Mouse (Mus musculus): ENCODE results near the gene Fxyd6. TPM values are rescaled to one million over a fixed set of nuclear protein-coding genes. Genes with fewer than 3 reads are reported as not detected.

The Fxyd6 gene
- polyA plus RNA-seq, 1 experiment: 36.8 TPM

DNA sequence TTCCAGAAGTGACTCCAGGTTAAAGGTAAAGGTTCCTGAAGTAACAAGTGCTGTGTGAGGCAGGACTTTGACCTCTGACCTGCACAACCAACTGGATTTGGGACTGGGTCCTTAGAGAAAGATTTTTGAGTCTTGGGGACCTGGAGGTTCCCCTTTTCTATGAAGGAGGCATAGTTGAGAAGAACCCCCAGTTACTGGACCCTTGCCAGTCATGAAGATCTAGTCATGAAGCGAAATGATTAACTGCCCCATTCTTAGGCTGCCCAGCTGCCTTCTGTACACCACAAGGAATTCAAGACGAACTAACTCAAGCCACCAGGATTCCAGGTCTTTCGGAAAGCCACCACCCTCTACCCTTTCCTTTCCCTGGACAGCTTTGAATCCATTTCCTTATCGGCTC, 6.4 kb downstream of the Fxyd6 start:
- no peak for DNase-seq (ENCODE audit: low spot score)

DNA sequence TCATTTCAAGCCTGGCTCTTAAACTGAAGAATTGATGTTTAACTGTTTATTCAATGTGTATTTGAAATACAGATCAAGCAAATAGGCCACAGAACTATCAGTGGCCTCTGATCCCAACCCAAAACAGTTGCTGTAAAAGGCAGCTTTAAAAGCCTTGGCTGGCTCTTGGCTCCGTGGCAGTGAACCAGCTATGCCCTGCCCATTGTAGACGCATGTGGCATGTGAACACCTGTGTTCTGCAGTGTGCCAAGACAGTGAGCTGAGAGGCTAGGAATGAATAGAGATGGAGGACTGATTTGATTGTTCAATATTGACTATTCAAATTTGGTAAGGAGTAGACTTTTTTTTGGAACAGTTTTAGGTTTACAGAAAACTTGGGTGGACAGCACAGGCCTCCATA, 6.9 kb downstream of the Fxyd6 start:
- no peak for DNase-seq (ENCODE audit: low spot score)

DNA sequence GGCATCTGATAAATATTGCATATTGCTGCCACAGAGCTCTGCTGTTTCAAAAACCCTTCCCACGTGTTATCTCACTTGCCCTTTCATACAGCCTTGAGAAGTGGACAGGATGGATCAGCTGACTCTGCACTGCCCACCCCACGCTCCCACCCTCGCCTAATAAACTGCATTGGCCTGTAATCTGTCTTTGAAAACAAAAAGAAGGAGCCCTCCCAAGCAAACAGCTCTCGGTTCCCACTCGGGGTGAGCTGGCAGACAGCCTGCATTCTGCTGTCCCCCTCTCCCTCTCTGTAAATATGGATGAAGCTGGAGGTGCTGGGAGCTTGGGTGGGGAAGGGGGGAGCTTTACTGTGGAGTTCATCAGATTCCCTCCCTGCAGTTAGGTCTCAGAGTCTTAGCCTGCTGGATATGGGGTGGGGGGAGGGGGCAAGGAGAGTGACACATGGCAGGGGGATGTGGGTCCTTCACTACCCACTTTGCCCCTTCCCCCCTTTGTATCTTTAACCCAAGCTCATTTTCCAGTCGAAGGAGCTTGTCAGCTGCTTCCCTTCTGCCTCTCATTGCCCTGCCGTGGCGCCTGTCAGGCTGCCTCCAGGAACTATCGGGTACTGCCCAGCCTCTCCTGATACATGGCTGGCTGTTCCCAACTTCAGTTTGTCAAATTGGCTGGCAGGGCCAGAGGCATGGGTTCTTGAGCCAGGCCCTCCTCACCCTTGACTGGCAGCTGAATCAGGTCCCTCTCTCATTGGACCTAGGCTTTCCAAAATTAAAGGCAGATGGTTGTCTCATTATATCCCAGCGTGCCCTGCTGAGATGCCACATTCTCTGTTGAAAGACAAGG, 10.6 kb downstream of the Fxyd6 start:
- no peak for DNase-seq (ENCODE audit: low spot score)

GRCm38 (mm10) chr9:45382336-45382735, 12.4 kb downstream of the Fxyd6 start:
- no peak for DNase-seq (ENCODE audit: low spot score)

GRCm38 (mm10) chr9:45382834-45383233, 12.8 kb downstream of the Fxyd6 start:
- no peak for DNase-seq (ENCODE audit: low spot score)

DNA sequence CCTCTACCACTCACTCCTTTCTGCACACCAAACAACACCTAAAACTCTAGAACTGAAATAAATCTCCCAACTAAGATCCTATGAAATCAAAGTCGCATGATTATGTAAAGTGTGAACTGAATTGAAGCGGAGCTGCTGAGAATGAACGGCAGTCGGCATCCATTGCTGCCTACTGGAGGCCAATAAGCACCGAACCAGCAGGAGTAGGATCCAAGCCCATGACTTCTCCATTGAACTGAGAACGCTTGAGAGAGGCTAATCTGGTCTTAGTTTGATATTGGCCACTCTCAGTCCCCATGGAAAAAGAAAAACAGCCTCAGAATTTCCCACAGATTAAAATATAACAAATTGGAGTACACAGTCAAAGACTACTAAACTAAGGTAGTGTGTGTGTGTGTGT, 13.9 kb downstream of the Fxyd6 start:
- no peak for DNase-seq (ENCODE audit: low spot score)

DNA sequence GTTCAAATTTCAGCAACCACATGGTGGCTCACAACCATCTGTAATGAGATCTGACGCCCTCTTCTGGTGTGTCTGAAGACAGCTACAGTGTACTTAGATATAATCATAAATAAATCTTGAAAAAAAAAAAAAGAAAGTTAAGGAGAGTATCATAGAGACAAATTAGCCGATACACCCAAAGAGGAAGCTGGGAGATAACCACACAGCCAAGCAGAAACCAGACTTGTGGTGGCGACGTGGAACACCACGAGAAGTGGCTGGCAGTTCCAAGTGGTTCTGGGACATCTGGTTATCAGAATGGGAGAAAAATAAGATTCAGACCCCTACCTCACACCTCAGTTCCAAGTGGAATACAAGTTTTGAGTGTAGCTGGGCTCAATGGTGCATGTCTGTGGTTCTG, 16.7 kb downstream of the Fxyd6 start:
- no peak for DNase-seq (ENCODE audit: low spot score)

- peak; percentile 75 for DNase-seq (ENCODE audit: low spot score)
These were observed 18.5 kb downstream of the Fxyd6 start for GRCm38 (mm10) chr9:45388385-45388994.

- DNase-seq (ENCODE audit: low spot score): no peak
These were observed 19.6 kb downstream of the Fxyd6 start for GRCm38 (mm10) chr9:45389596-45389995.

- no peak for DNase-seq (ENCODE audit: low spot score)
These were observed 21.3 kb downstream of the Fxyd6 start for GRCm38 (mm10) chr9:45391299-45391698.

- DNase-seq (ENCODE audit: low spot score): no peak
These were observed 25.2 kb downstream of the Fxyd6 start for GRCm38 (mm10) chr9:45395218-45395617.

GRCm38 (mm10) chr9:45395796-45396195, 25.8 kb downstream of the Fxyd6 start:
- DNase-seq (ENCODE audit: low spot score): no peak

GRCm38 (mm10) chr9:45398336-45398735, 28.4 kb downstream of the Fxyd6 start:
- DNase-seq (ENCODE audit: low spot score): no peak

DNA sequence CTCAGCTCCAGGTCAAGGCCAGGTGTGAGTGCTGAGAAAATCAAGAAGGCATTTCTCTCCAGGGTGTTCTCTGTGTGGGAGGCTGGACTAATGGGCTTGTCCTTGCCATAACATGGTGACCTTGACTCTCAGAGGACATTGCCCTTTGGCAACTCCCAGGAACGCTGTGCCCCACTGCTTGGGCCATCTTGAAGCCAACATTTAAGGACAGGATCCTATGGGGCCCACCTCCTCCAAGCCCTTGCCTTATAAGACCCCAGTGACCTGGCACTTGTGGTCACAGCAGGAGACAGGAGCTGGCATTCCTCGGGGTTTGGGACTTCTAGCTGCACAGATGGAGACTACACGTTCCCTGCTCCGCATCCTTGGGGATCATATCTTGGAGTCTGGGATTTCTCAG, 29.4 kb downstream of the Fxyd6 start, which contains the start of gene Fxyd2:
TSS of gene Fxyd2 (plus strand) at position 236 of the 400 bp plus-strand sequence.
- no peak for DNase-seq (ENCODE audit: low spot score)

DNA sequence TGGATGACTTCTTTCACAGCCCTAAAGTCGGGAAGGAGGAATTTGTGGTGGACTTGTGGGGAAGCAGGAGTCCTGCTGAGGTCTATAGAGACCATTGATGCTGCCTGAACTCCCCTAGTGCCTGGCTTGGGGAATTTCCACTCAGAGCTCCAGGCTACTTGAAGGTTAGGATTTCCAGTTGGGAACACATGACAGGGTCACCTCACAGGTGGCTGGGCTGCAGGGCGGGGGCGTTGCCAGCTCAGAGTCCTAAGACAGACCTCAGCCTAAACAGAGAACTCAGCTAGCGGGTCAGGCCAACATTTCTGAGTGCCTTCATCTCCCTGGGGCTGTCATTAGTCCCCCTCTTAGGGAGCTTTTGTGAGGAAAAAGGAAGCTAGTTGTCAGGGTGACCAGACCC, 31.9 kb downstream of the Fxyd6 start:
- no peak for DNase-seq (ENCODE audit: low spot score)

GRCm38 (mm10) chr9:45402957-45403356, 33.0 kb downstream of the Fxyd6 start:
- DNase-seq (ENCODE audit: low spot score): no peak

GRCm38 (mm10) chr9:45405694-45406093, 35.7 kb downstream of the Fxyd6 start:
- no peak for DNase-seq (ENCODE audit: low spot score)

DNA sequence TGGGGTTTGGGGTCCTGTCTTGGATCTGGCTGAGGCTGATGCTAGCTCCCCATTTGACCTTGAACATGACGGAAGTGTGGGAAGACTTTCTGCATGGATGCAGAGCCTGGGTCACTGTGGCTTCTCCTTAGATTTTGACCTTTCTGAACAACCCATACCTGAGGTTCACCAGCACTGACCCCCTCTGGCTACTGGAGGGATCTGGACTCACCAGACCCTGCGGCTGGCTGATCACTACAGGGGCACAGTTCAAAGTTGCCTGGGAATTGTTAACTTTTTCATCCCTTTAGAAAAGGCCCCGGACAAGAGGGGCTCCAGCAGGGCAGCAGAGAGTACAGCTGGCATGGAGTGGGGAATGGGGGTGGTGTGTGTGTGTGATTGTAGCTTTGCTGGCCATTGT, 36.8 kb downstream of the Fxyd6 start:
- no peak for DNase-seq (ENCODE audit: low spot score)

DNA sequence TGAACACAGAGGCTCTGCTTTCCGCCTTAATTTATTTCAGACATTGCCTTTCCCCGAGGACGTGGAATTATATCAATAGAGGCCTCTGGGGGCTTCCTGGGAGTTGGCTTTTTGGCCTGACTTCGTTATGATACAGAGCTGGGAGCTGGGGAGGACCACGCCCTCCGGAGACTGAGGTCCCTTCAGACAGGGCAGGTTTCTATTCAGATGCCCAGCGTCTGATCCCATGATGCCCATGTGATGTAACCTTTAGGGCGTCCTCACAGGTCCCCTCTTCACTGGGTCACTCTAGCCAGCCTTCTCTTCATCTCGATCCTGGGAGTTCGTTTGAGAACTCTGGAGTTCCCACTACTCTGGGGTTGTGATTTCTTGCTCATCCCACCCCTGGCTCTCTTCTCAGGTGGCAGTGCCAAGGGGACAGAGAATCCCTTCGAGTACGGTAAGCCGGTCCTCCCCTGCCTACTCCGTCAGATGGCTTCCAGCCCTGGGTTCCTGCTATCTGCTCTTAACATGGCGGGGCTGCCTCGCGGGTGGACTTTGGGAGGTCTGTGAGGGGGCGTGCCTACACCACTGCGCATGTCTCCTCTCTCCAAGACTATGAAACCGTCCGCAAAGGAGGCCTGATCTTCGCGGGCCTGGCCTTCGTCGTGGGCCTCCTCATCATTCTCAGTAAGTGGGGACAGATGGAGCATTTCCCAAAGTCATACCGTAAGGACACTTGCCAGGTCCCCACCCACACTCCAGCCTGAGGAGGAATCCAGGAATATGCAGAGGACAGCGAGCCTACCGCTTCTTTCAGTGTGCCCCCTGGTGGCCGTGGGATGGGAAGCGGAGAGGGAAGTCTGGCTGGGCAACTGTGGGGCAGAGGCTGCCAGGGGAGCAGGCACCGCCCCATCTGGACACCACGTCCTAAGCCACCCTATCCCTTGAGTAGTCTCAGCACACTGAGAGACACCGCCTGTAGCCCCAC, 38.0 kb downstream of the Fxyd6 start:
- DNase-seq (ENCODE audit: low spot score): peak; percentile 63

- DNase-seq (ENCODE audit: low spot score): no peak
These were observed 40.2 kb downstream of the Fxyd6 start for GRCm38 (mm10) chr9:45410193-45410592.

DNA sequence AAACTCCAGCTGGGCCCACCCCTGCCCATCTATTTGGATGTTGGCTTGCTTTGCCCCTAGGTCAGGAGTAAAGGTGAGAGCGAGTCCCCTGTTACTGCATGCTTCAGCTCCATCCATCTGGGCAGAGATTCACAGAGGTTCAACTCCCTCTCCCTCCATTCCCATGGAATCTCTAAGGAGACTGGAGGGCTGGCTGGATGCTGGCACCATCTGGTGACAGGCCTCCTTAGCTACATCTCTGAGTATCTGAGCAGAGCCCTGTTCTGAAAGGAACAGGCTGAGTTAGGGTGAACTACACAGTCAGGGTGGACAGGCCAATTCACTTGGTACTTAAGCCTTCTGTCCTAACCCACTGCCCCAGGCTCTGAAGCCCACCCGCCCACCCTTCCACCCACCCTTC, 40.6 kb downstream of the Fxyd6 start:
- no peak for DNase-seq (ENCODE audit: low spot score)

DNA sequence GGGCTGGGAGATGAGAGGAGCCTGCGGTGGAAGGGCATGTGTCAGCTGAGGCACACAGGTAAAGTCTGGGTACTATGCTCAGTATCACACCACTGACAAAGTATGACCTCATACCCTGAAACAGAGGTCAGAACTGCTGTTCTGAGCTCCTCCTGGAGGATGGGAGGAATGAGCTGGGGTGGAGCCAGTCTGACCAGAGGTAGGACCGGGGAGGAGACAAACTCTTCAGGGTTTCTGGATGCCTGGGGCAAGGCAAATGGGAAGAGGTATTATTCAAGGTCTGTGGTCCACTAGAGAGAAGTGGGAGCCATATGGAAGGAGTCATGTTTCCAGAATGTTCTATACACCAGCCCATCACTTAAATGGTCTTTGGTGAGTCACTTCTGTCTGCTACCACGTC, 41.1 kb downstream of the Fxyd6 start:
- DNase-seq (ENCODE audit: low spot score): no peak

Data from urinary bladder, adult 2 months (tissue).